Mouse (Mus musculus): ENCODE measurements around the gene Slc35g1. TPM values are rescaled to one million over a fixed set of nuclear protein-coding genes. Genes with fewer than 3 reads are reported as not detected.

The Slc35g1 gene
- total RNA-seq, 2 experiments from 2014 or later, result 1.6 to 1.9 TPM

- intact Hi-C loops (cut with DNase I), result no loop called here
- DNase-seq, result no peak
Measured at GRCm38 (mm10) chr19:38441860-38442259, 46.1 kb downstream of the Slc35g1 start.

- no peak for DNase-seq
- intact Hi-C loops (cut with DNase I), result no loop called here
Measured at GRCm38 (mm10) chr19:38445758-38446157, 50.0 kb downstream of the Slc35g1 start.

Other genes with a start within 250 kb of the Slc35g1 start
- gene Fra10ac1, start 171.8 kb upstream of the Slc35g1 start, total RNA-seq (2021), result 10 to 100 TPM; 13.3 to 13.6 TPM
- gene Lgi1, start 131.4 kb upstream of the Slc35g1 start, total RNA-seq (2021), result under 1 TPM; 0.32 to 0.41 TPM
- 10 to 100 TPM; 30.4 to 35.3 TPM for gene Plce1, start 85.1 kb downstream of the Slc35g1 start, total RNA-seq (2021)

All from heart, postnatal 10 days (tissue).